Mouse (Mus musculus) cerebellum, postnatal 4 days (tissue): ENCODE results near the gene Plekhg5.

Experiments used
- DNase-seq, 2 experiments: peaks; one replicate each; pipeline ENCODE4 v3.0.0; 2022; ENCODE audit warnings: low spot score in 2 of 2, mixed read lengths in 1 of 2

The Plekhg5 gene

DNA sequence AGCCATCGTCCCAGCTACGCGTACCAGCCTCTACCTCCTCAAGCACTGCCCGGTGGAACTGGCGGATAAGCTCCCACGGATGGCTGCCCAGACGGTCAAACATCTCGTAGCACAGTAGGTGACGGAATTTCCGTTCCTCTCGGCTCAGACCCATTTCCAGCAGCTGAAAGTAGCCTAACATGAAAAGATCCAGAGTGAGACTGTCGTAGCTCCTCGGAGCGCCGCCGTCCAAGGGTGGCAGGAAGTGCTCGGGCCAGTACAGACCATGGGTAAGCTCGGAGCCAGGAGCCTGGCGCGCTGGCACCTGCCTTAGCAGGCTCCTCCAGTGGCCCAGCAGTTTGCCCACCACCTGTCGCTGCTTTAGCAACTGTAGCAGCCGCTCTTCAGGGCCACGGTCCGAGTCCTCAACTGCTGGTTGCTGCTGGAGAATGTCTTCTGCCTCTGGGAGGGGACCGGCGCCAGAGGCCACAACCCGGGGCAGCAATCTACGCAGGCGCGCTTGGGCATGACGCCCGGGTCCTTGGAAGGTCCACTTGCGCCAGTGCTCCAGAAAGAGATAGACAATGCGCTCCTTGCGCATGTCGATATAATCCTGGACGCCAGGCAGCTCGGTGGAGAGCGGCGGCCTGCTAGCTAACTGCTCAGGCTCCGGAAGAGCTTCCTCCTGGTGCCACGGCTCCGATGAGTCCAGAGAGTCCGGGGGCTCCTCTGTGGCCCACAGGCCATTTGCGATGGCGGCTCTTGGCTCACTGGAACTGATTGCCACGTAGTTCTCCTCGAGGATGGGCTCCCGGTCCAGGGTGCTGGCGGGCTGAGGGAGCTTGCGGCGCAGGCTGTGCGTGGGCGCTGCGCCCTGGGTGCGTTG lies 53.1 kb downstream of the Plekhg5 start:
- DNase-seq, result no peak

GRCm38 (mm10) chr4:152126026-152126920 lies 54.0 kb downstream of the Plekhg5 start:
- no peak for DNase-seq

GRCm38 (mm10) chr4:152127884-152128283 lies 55.6 kb downstream of the Plekhg5 start:
- DNase-seq, result no peak

GRCm38 (mm10) chr4:152128784-152129183 lies 56.5 kb downstream of the Plekhg5 start:
- no peak for DNase-seq

GRCm38 (mm10) chr4:152129395-152129930 lies 57.2 kb downstream of the Plekhg5 start:
- DNase-seq, result no peak

DNA sequence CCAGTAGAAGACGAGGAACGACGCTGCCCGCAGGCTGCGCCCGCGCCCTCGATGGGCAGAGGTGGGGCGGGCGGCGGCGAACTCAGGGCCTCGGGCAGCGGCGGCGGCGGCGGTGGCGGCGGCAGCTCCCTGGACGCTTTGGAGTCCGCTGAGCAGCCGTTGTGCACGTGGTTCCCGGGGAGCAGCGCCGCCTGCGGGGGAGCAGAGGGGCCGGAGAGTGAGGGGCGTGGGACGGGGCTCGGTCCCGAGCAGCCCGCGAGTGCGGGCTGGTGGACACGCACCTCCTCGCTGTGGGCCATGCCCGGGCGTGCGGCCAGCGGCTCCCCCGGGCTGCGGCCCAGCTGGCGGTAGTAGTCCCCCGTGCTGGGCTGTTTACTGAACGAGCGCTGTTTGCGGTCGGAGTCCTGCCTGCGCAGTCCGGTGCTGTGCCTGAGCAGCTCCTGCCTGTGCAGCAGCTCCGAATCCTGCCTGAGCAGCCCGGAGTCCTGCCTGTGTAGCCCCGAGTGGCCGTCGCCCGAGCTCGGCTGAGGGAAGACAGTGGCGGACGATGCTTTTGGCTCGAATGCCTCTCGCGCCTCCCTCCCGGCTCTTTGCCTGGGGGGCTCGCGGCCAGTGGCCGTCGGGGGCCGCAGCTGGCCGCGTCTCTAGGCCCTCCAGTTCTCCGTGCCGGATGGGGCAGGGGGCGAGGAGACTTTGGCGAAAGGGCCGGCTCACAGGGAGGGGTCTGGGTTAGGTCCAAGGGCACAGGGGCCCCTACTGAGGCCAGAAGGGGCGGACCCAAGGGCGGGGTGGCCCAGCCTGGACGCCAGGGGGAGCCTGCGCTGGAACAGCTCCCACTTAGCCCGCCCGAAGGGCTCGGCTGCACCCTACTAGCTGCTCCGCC lies 58.7 kb downstream of the Plekhg5 start:
- peak in 1 of 2 experiments; percentile 47 for DNase-seq

DNA sequence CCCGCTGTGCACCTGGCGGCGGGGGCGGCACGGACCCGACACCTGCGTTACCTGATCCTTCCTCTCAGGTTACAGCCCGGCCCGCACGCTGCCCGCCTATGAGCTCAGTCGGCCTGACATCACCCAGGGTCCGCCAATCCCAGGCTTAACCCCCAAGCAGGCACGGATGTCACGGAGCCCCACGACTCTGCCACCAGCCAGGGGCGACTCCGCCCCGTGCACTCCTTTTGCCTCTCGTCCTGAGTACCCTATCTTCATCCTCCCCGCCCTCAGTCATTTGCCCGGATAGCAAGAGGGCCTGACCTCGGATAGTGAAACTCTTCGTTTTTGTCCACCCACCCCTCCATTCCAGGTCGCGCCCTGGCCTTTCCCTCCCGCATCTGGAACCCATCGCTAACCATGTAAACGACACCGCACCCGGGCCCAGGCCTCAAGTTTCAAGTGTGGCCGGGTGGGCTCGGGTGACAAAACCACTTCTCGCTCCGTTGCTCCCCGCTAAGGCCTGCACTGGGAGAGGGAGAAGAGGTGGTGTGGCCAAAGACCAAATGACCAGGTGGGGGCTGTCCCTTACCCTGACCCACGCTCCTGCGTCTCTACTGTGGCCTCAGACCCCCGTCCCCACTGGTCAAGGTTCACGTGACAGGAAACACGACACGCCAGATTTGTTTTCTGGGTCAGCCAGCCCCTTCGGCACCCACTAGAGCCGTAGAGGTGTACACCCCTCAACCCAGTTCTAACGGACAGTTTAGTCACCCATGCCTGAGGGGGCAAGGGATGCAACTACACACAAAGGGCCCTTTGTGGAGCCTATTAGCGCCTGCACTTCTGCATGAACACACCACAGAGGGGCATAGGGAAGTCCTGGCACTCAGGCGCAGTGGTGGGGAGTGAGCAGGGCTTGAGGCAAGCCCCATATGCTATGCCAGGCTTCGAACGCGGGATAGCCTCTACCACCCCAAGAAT lies 59.8 kb downstream of the Plekhg5 start:
- DNase-seq, result no peak

DNA sequence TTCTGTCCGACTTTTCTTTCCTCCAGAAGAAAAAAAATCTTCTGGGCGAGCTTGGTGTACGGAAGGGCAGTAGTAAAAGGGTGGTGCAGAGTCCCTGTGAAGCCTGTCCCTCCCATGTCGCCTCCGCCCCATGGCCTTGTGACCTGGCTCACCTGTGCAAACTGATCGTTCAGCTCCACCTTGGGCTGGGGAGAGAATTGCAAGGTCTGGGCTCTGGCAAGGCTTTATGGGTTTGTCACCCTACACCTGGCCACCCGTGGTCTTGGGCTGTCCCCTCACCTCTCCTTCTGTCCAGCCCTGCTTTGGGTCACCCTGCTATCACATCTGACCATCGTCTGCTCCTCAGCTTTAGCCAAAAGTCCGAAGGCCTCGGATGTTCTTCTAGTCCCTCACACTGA lies 60.5 kb downstream of the Plekhg5 start:
- no peak for DNase-seq

DNA sequence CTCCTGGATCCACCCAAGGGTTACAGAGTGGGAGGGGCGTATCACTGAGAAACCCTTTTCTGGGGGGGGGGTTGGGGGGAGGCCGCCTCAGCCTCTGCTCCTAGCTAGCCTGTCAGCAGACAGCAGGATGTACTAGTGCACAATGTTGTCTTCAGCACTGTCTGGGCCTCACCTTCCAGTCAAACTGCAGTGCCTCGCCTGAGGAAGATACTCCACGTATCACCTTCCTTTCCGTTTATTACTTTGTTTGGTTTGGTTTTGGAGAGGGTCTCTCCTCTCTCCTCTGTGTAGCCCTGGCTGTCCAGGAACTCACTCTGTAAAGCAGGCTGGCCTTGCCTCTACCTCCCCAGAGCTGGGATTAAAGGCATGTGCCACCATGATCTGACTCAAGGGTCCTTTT lies 60.9 kb downstream of the Plekhg5 start:
- no peak for DNase-seq

DNA sequence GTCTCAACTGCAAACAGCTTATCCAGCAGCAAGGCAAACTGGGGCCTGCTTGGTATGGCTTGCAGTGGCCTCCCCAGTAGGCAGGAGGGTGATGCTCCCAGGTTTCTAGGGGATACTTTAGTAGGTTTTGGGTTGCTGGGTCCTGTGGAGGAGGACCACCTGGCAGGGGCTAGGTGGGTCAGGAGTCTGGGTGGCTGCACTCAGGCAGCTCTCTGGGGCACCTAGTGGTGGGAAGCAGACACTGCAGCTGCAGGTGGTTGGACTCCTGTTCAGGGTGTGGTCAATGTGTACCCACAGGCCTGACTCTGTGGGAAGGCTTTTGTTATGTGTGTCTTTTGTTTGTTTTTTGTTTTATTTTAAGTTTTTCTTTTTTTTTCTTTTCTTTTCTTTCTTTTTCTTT lies 62.2 kb downstream of the Plekhg5 start:
- DNase-seq, result no peak

DNA sequence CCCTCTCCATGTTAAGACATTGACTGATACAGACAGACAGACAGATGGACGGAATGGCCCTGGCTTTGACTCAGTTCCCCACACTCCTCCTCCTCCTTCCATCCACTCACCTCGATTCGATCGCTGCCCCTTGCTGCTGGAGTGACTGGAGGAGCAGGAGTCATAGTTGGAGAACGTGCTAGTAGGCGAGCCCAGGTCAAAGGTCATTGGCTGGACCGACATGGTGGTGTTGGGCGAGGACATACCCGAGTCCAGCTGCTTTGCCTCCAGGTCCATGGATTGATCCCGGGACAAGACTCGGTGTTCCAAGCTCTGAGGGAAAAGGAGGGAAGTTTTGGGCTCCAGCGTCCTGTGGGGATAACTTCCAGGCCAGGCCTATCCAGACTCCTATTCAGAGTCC lies 63.1 kb downstream of the Plekhg5 start:
- DNase-seq, result no peak

DNA sequence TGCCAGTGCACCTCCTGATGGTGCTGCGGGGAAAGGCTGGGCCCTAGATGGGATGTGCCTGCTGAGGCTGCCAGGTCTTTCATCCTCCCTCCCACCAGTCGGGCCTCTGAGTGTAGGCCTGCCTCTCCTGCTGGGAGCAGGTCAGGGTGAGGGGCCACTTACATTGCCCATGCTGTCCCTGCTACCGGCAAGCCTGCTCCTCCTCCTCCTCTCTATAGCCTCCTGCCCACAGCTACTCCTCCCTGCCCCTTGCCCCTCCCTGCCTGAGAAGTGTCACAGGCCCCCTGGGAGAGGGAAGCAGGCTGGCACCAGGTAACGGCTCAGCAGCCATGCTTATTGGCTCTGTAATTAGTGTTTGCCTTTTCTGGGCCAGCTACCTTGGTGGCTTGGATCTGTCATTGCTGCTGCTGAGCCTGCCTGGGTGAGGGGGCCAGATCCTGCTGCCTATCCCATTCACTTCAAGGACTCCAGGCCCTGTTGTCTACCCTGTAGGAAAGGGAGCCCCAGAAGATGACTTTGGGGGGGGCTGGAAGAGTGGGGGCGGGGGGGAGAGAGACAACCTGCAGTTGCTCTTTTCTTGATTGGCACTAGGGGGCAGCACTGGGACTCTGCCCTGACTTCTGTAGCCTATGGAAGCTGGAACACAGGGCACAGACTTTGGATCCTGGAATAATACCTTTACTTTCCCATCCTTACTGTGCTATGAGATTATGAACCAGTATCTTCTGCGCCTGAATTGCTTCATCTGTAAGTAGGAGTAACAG lies 64.0 kb downstream of the Plekhg5 start:
- no peak for DNase-seq

GRCm38 (mm10) chr4:152136876-152137250 lies 64.6 kb downstream of the Plekhg5 start:
- DNase-seq, result no peak

- peak; percentile 76 to 81 for DNase-seq
Observed at GRCm38 (mm10) chr4:152138497-152139260, 66.4 kb downstream of the Plekhg5 start.

DNA sequence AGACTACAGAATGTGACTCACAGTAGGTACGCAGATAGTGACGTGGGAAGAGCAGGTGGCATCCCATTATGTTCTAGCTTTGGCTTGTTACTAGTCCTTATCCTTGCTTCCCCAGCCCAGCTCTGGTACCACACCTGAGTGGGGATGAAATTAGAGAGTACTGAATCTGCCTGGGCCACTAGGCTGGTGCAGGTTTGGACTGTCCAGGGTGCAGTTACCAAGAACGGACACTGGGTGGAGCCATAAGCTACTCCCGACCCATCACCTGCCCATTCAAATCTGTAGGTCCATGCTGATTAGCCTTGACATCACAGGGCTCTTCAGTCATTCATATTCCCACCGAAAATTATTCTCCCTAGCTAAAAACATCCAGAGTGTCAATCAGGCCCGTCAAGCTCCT lies 68.1 kb downstream of the Plekhg5 start:
- peak in 1 of 2 experiments; percentile 66 for DNase-seq

DNA sequence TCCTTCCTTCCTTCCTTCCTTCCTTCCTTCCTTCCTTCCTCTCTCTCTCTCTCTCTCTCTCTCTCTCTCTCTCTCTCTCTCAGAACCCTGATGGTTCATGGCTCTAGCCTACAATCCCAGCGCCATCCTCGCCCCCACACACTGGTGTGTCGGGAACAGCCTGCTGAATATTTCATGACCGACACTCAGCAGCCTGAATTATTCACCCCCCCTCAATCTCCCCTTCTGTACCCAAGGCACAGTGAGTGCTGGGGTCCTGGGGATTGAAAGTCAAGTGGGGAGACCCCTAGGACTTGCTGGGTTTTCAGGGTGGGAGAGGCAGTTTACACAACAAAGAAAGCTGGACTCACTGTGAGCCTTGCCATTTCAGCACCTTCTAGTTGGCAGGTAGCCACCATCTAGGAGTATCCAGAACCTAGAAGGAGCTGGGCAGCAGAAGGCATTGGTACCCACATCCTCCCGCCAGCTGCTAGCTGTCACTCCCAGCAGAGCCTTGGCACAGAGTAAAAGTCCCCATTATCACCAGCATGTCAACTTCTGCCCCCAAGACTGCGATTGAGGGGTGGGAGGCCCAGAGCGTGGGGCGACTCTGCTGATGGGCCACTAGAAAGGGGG lies 69.3 kb downstream of the Plekhg5 start:
- no peak for DNase-seq

GRCm38 (mm10) chr4:152143632-152144031 lies 71.3 kb downstream of the Plekhg5 start:
- no peak for DNase-seq

DNA sequence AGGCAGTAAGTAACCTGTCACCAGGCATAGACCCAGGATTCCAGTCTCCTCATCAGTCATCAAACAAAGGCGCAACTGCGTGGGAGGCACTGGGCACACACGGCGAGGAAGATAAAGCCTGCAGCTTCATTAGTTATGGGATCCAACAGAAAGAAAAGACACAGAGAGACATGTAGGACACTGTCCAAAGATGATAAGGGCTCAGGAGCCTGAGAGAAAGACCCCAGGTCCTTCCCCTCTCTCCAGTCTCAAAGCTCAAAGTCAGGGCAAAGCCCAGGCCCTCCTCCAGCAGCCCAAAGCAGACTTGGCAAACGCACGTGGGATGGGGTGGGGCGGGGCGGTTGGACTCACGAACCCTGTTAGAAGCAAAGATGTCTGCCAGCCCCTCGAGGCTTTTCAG lies 73.2 kb downstream of the Plekhg5 start:
- DNase-seq, result no peak
